Mouse (Mus musculus): ENCODE data around the gene Sec23b. TPM values are rescaled to one million over a fixed set of nuclear protein-coding genes. Genes with fewer than 3 reads are reported as not detected.

The Sec23b gene
- total RNA-seq, 2 experiments from 2014 or later: 46.1 to 46.6 TPM

GRCm38 (mm10) chr2:144633551-144633950, 77.5 kb downstream of the Sec23b start:
- no peak for DNase-seq (ENCODE audit: low spot score in 2 of 2)
- H3K4me3 ChIP-seq: no peak overlapping the region

GRCm38 (mm10) chr2:144634231-144634630, 78.2 kb downstream of the Sec23b start:
- no peak overlapping the region for H3K4me3 ChIP-seq
- no peak for TF ChIP-seq CTCF (conservative IDR thresholded peaks at IDR 0.05)
- H3K27ac ChIP-seq: peak overlapping the region; percentile 46
- no peak for DNase-seq (ENCODE audit: low spot score in 2 of 2)

More at GRCm38 (mm10) chr2:144633551-144633950, 77.5 kb downstream of the Sec23b start:
- peak overlapping the region; percentile 46; the same call in 1 of the 2 replicates for H3K27ac ChIP-seq
- TF ChIP-seq CTCF (conservative IDR thresholded peaks at IDR 0.05): no peak

GRCm38 (mm10) chr2:144634729-144635128, 78.7 kb downstream of the Sec23b start:
- Histone ChIP-seq H3K27ac (peak overlapping the region; percentile 46), H3K4me3 (no peak overlapping the region)
- TF ChIP-seq CTCF (conservative IDR thresholded peaks at IDR 0.05): no peak
- no peak for DNase-seq (ENCODE audit: low spot score in 2 of 2)

GRCm38 (mm10) chr2:144635644-144636320, 79.8 kb downstream of the Sec23b start:
- DNase-seq (ENCODE audit: low spot score in 2 of 2): peak; percentile 36 to 68

GRCm38 (mm10) chr2:144637204-144637603, 81.2 kb downstream of the Sec23b start:
- H3K4me3 ChIP-seq: no peak overlapping the region
- DNase-seq (ENCODE audit: low spot score in 2 of 2): no peak
- H3K27ac ChIP-seq: no peak overlapping the region
- TF ChIP-seq CTCF (conservative IDR thresholded peaks at IDR 0.05): no peak

More at GRCm38 (mm10) chr2:144635644-144636320, 79.8 kb downstream of the Sec23b start:
- Histone ChIP-seq H3K4me3 (no peak overlapping the region), H3K27ac (no peak overlapping the region)
- peak; percentile 100 for TF ChIP-seq CTCF (conservative IDR thresholded peaks at IDR 0.05)

- H3K4me3 ChIP-seq: no peak overlapping the region
- no peak for DNase-seq (ENCODE audit: low spot score in 2 of 2)
- TF ChIP-seq CTCF (conservative IDR thresholded peaks at IDR 0.05): no peak
- H3K27ac ChIP-seq: no peak overlapping the region; the same call in 1 of the 2 replicates
Observed at GRCm38 (mm10) chr2:144637671-144638395, 81.8 kb downstream of the Sec23b start.

- no peak for DNase-seq (ENCODE audit: low spot score in 2 of 2)
- TF ChIP-seq CTCF (conservative IDR thresholded peaks at IDR 0.05): peak; percentile 68
- H3K27ac ChIP-seq: no peak overlapping the region
Observed at GRCm38 (mm10) chr2:144638719-144639118, 82.7 kb downstream of the Sec23b start.

GRCm38 (mm10) chr2:144640101-144640500, 84.1 kb downstream of the Sec23b start:
- TF ChIP-seq CTCF (conservative IDR thresholded peaks at IDR 0.05): no peak
- no peak for DNase-seq (ENCODE audit: low spot score in 2 of 2)
- H3K4me3 ChIP-seq: no peak overlapping the region

More at GRCm38 (mm10) chr2:144638719-144639118, 82.7 kb downstream of the Sec23b start:
- H3K4me3 ChIP-seq: no peak overlapping the region

More at GRCm38 (mm10) chr2:144640101-144640500, 84.1 kb downstream of the Sec23b start:
- H3K27ac ChIP-seq: no peak overlapping the region

Small RNAs within 50 kb of the gene (microRNA-seq; reads per million reads assigned to microRNA genes)
- 0 reads per million in 2 experiments for gene Gm24823

Other genes with a start within 250 kb of the Sec23b start
- 1 to 10 TPM; 1.1 TPM for gene Ovol2, start 224.1 kb upstream of the Sec23b start, total RNA-seq (2021)
- gene Kat14, start 187.2 kb upstream of the Sec23b start, total RNA-seq (2021): 10 to 100 TPM; 31.4 to 32.7 TPM
- gene Pet117, start 187.2 kb upstream of the Sec23b start, total RNA-seq (2021): 1 to 10 TPM; 7.7 to 7.9 TPM
- gene Dzank1, start 28.8 kb upstream of the Sec23b start, total RNA-seq (2021): 100 to 1,000 TPM; 126 TPM
- gene Polr3f, start 28.5 kb upstream of the Sec23b start, total RNA-seq (2021): 10 to 100 TPM; 26.0 to 30.4 TPM
- 10 to 100 TPM; 28.1 to 30.2 TPM for gene Rbbp9, start 5.4 kb upstream of the Sec23b start, total RNA-seq (2021)
- gene Smim26, start 37.8 kb downstream of the Sec23b start, total RNA-seq (2021): 10 to 100 TPM; 57.2 to 62.7 TPM
- gene Dtd1, start 43.7 kb downstream of the Sec23b start, total RNA-seq (2021): 10 to 100 TPM; 69.9 to 75.4 TPM

All from layer of hippocampus, adult 2 months (tissue).